Mouse (Mus musculus) cerebellum, adult 2 months (tissue): Measurements from ENCODE around the gene Gm10837.

Experiments used
- CTCF ChIP-seq: fragments of 200-500 bp; IDR thresholded peaks from 2 replicates; pipeline ENCODE4 v1.5.1; 2011; ENCODE audit warnings: low read depth, mild to moderate bottlenecking, control low read depth, low read length, moderate library complexity, borderline replicate concordance; ENCODE audit not compliant: insufficient read depth
- POLR2A ChIP-seq: fragments of 200-500 bp; IDR thresholded peaks from 2 replicates; pipeline ENCODE4 v1.6.1; 2011; ENCODE audit warnings: low read length, control low read depth, borderline replicate concordance; ENCODE audit not compliant: insufficient read depth

- TF ChIP-seq CTCF (no peak), POLR2A (no peak)
Measured at GRCm38 (mm10) chr14:122460226-122460625, 30.2 kb upstream of the Gm10837 start.
